Mouse (Mus musculus): ENCODE measurements around the gene Trim66. TPM values are rescaled to one million over a fixed set of nuclear protein-coding genes. Genes with fewer than 3 reads are reported as not detected.

Gene Trim66
- polyA plus RNA-seq, 1 experiment: 0.55 TPM

- Histone ChIP-seq H3K36me3 (ENCODE audit: control insufficient read depth, insufficient read depth) (peaks cover 42% of the 10 kb centered on the region), H3K27me3 (ENCODE audit: control insufficient read depth, insufficient read depth, insufficient read length) (no peaks in the 10 kb centered on the region), H3K4me2 (ENCODE audit: low read depth) (no peak overlapping the region), H3K4me3 (no peak overlapping the region), H3ac (ENCODE audit: control insufficient read depth, insufficient read length) (no peak overlapping the region), H3K79me2 (ENCODE audit: control insufficient read depth, insufficient read depth) (no peaks in the 10 kb centered on the region)
- no peak for TF ChIP-seq POLR2A (IDR thresholded peaks at IDR 0.05; ENCODE audit: insufficient read length, low read depth)
- no peak for TF ChIP-seq MYOD1 (IDR thresholded peaks at IDR 0.05; ENCODE audit: control insufficient read depth in 1 of 3, insufficient read length in 2 of 3, low read depth in 2 of 3)
- TF ChIP-seq REST (IDR thresholded peaks at IDR 0.05; ENCODE audit: insufficient read depth, insufficient read length): no peak
- TF ChIP-seq CEBPB (IDR thresholded peaks at IDR 0.05; ENCODE audit: insufficient read depth, poor library complexity, severe bottlenecking): no peak
- no peak for TF ChIP-seq POLR2AphosphoS2 (IDR thresholded peaks at IDR 0.05; ENCODE audit: insufficient read length, low read depth)
- TF ChIP-seq USF1 (IDR thresholded peaks at IDR 0.05; ENCODE audit: low read depth): no peak
- no peak for TF ChIP-seq TCF12 (IDR thresholded peaks at IDR 0.05; ENCODE audit: insufficient read depth, poor library complexity, severe bottlenecking)
- no peak for TF ChIP-seq MYOG (IDR thresholded peaks at IDR 0.05; ENCODE audit: control insufficient read depth in 1 of 3, insufficient read depth in 1 of 3, insufficient read length in 2 of 3, low read depth in 2 of 3)
- no peak for TF ChIP-seq MAX (IDR thresholded peaks at IDR 0.05; ENCODE audit: low read depth)
- no peak for TF ChIP-seq E2F4 (IDR thresholded peaks at IDR 0.05; ENCODE audit: insufficient read depth)
- TF ChIP-seq TCF3 (IDR thresholded peaks at IDR 0.05; ENCODE audit: insufficient read length, low read depth): no peak
- TF ChIP-seq SRF (IDR thresholded peaks at IDR 0.05; ENCODE audit: control insufficient read depth, insufficient read length, low read depth): no peak
Measured at GRCm38 (mm10) chr7:109541609-109542363, 33.9 kb upstream of the Trim66 start.

GRCm38 (mm10) chr7:109540902-109541301 lies 33.0 kb upstream of the Trim66 start:
- Histone ChIP-seq H3K79me2 (ENCODE audit: control insufficient read depth, insufficient read depth) (no peaks in the 10 kb centered on the region), H3K4me3 (no peak overlapping the region), H3ac (ENCODE audit: control insufficient read depth, insufficient read length) (no peak overlapping the region), H3K36me3 (ENCODE audit: control insufficient read depth, insufficient read depth) (peaks cover 42% of the 10 kb centered on the region), H3K27me3 (ENCODE audit: control insufficient read depth, insufficient read depth, insufficient read length) (no peaks in the 10 kb centered on the region), H3K4me2 (ENCODE audit: low read depth) (no peak overlapping the region)
- no peak for TF ChIP-seq POLR2AphosphoS2 (IDR thresholded peaks at IDR 0.05; ENCODE audit: insufficient read length, low read depth)
- no peak for TF ChIP-seq E2F4 (IDR thresholded peaks at IDR 0.05; ENCODE audit: insufficient read depth)
- TF ChIP-seq USF1 (IDR thresholded peaks at IDR 0.05; ENCODE audit: low read depth): no peak
- TF ChIP-seq TCF12 (IDR thresholded peaks at IDR 0.05; ENCODE audit: insufficient read depth, poor library complexity, severe bottlenecking): no peak
- TF ChIP-seq TCF3 (IDR thresholded peaks at IDR 0.05; ENCODE audit: insufficient read length, low read depth): no peak
- TF ChIP-seq MYOD1 (IDR thresholded peaks at IDR 0.05; ENCODE audit: control insufficient read depth in 1 of 3, insufficient read length in 2 of 3, low read depth in 2 of 3): no peak
- no peak for TF ChIP-seq REST (IDR thresholded peaks at IDR 0.05; ENCODE audit: insufficient read depth, insufficient read length)
- TF ChIP-seq CEBPB (IDR thresholded peaks at IDR 0.05; ENCODE audit: insufficient read depth, poor library complexity, severe bottlenecking): no peak
- no peak for TF ChIP-seq MYOG (IDR thresholded peaks at IDR 0.05; ENCODE audit: control insufficient read depth in 1 of 3, insufficient read depth in 1 of 3, insufficient read length in 2 of 3, low read depth in 2 of 3)
- TF ChIP-seq POLR2A (IDR thresholded peaks at IDR 0.05; ENCODE audit: insufficient read length, low read depth): no peak
- TF ChIP-seq MAX (IDR thresholded peaks at IDR 0.05; ENCODE audit: low read depth): no peak
- no peak for TF ChIP-seq SRF (IDR thresholded peaks at IDR 0.05; ENCODE audit: control insufficient read depth, insufficient read length, low read depth)

DNA sequence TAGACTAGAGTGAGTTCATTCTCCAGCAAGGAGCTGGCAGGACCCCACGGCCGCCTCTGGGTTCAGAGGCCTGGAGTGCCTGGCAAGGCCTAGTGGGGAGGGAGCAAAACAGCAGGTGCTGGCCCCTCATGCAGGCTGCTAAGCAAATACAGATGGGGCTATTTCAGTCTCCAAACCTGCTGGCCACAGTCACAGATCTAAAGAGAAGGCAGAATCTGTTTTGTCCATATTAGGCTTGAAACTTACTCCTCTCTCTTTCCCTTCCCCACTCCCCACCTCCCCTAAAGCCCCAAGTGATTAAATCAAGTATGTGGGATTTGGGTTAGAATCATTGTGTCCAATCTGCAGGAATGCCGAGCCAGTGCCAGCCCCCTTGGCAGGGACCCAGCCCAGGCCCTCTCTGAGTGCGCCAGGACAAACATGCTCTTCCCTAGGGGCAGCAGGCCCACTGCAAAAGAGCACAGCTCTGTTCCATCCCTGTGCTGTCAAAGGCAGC lies 28.6 kb upstream of the Trim66 start:
- Histone ChIP-seq H3ac (ENCODE audit: control insufficient read depth, insufficient read length) (no peak overlapping the region), H3K36me3 (ENCODE audit: control insufficient read depth, insufficient read depth) (peaks cover 31% of the 10 kb centered on the region), H3K79me2 (ENCODE audit: control insufficient read depth, insufficient read depth) (no peaks in the 10 kb centered on the region), H3K27me3 (ENCODE audit: control insufficient read depth, insufficient read depth, insufficient read length) (no peaks in the 10 kb centered on the region), H3K4me2 (ENCODE audit: low read depth) (no peak overlapping the region), H3K4me3 (no peak overlapping the region)
- peak; percentile 14 to 84 (median 76) for TF ChIP-seq MYOD1 (IDR thresholded peaks at IDR 0.05; ENCODE audit: control insufficient read depth in 1 of 3, insufficient read length in 2 of 3, low read depth in 2 of 3)
- no peak for TF ChIP-seq TCF3 (IDR thresholded peaks at IDR 0.05; ENCODE audit: insufficient read length, low read depth)
- no peak for TF ChIP-seq MAX (IDR thresholded peaks at IDR 0.05; ENCODE audit: low read depth)
- TF ChIP-seq TCF12 (IDR thresholded peaks at IDR 0.05; ENCODE audit: insufficient read depth, poor library complexity, severe bottlenecking): peak; percentile 19
- TF ChIP-seq MYOG (IDR thresholded peaks at IDR 0.05; ENCODE audit: control insufficient read depth in 1 of 3, insufficient read depth in 1 of 3, insufficient read length in 2 of 3, low read depth in 2 of 3): peak in 2 of 3 experiments; percentile 31 to 71
- TF ChIP-seq USF1 (IDR thresholded peaks at IDR 0.05; ENCODE audit: low read depth): no peak
- TF ChIP-seq E2F4 (IDR thresholded peaks at IDR 0.05; ENCODE audit: insufficient read depth): no peak
- no peak for TF ChIP-seq CEBPB (IDR thresholded peaks at IDR 0.05; ENCODE audit: insufficient read depth, poor library complexity, severe bottlenecking)
- peak; percentile 86 for TF ChIP-seq SRF (IDR thresholded peaks at IDR 0.05; ENCODE audit: control insufficient read depth, insufficient read length, low read depth)
- no peak for TF ChIP-seq REST (IDR thresholded peaks at IDR 0.05; ENCODE audit: insufficient read depth, insufficient read length)

DNA sequence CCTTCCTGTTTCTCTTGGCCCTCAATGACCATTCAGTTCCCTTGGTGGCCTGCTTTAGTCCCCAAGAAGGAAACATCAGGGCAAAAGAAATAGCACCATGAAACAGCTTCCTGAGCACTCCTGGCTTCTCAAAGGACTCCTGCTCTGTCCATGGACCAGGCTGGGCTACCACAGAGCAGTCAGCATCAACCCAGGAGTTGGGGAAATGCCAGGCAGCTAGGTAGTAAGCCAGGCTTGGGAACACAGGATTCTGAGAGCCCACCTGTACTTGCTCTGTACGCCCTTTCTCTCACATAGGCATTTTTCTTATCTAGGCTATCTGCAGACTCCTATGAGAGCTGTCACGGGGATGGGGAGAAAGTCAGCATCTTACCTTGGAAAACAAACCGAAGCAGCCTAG lies 27.0 kb upstream of the Trim66 start:
- peaks cover 37% of the 10 kb centered on the region for H3K36me3 ChIP-seq (ENCODE audit: control insufficient read depth, insufficient read depth)
- H3K4me3 ChIP-seq: no peak overlapping the region
- no peak for TF ChIP-seq MAX (IDR thresholded peaks at IDR 0.05; ENCODE audit: low read depth)
- TF ChIP-seq POLR2AphosphoS2 (IDR thresholded peaks at IDR 0.05; ENCODE audit: insufficient read length, low read depth): no peak
- TF ChIP-seq POLR2A (IDR thresholded peaks at IDR 0.05; ENCODE audit: insufficient read length, low read depth): no peak
- no peak for TF ChIP-seq CEBPB (IDR thresholded peaks at IDR 0.05; ENCODE audit: insufficient read depth, poor library complexity, severe bottlenecking)
- no peak for TF ChIP-seq MYOG (IDR thresholded peaks at IDR 0.05; ENCODE audit: control insufficient read depth in 1 of 3, insufficient read depth in 1 of 3, insufficient read length in 2 of 3, low read depth in 2 of 3)
- TF ChIP-seq MYOD1 (IDR thresholded peaks at IDR 0.05; ENCODE audit: control insufficient read depth in 1 of 3, insufficient read length in 2 of 3, low read depth in 2 of 3): no peak
- no peak for TF ChIP-seq E2F4 (IDR thresholded peaks at IDR 0.05; ENCODE audit: insufficient read depth)
- TF ChIP-seq TCF3 (IDR thresholded peaks at IDR 0.05; ENCODE audit: insufficient read length, low read depth): no peak
- TF ChIP-seq USF1 (IDR thresholded peaks at IDR 0.05; ENCODE audit: low read depth): no peak
- no peak for TF ChIP-seq SRF (IDR thresholded peaks at IDR 0.05; ENCODE audit: control insufficient read depth, insufficient read length, low read depth)
- no peak for TF ChIP-seq REST (IDR thresholded peaks at IDR 0.05; ENCODE audit: insufficient read depth, insufficient read length)
- TF ChIP-seq TCF12 (IDR thresholded peaks at IDR 0.05; ENCODE audit: insufficient read depth, poor library complexity, severe bottlenecking): no peak
- H3K27me3 ChIP-seq (ENCODE audit: control insufficient read depth, insufficient read depth, insufficient read length): no peaks in the 10 kb centered on the region
- no peak overlapping the region for H3ac ChIP-seq (ENCODE audit: control insufficient read depth, insufficient read length)
- no peaks in the 10 kb centered on the region for H3K79me2 ChIP-seq (ENCODE audit: control insufficient read depth, insufficient read depth)
- H3K4me2 ChIP-seq (ENCODE audit: low read depth): no peak overlapping the region

All from myocyte (in vitro differentiated cells).